Mouse (Mus musculus) cerebellum, adult 11-12 months (tissue): Measurements from ENCODE around the gene Tmc1.
A peak's percentile ranks its signal among the peaks of the same experiment; 100 is the strongest.

Experiments used
- DNase-seq: peaks from one replicate; pipeline ENCODE4 v3.0.0; 2022

Tmc1 gene

GRCm38 (mm10) chr19:20953874-20954273, at the start of gene Tmc1:
Gene Tmc1 (minus strand): TSS chr19:20954202.
- DNase-seq = no peak

DNA sequence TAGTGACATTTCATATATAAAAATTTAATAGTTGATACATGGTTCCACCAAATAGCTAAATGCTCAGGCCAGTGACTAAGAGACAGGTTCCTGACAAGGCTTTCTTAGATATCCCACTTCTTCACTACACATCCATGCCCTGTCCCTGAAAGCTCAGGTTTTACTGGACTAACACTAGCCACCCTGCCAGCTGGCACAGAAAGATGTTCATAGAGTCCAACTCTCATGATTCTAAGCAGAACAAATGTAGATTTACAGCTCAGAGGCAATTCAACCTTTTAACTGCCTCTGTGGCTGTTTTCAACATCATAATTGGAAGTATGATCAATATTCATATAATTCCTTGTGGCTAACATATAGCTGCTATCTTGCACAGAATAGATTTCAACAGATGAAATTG, 47.5 kb upstream of the Tmc1 start:
- no peak for DNase-seq

GRCm38 (mm10) chr19:20979244-20979643, 25.2 kb upstream of the Tmc1 start:
- DNase-seq = no peak

DNA sequence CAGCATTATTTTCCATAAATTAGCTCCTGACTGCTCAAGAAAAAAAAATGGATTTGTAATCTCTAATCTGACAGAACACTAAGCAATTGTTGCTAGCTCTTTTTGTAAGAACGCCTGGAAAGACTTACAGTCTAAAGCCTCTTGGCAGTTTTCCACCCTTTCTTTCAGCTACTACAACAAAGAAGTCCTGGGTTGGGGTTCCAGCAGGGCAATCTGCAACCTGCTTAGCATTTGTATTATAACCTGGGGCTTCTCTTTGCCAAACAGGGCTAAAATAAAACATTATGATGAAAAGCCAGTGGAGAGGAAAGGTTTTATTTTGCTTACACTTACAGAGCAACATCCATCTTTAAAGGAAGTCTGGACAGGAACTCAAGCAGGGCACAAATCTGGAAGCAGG, 24.1 kb upstream of the Tmc1 start:
- no peak for DNase-seq

GRCm38 (mm10) chr19:20971926-20972325, 17.9 kb upstream of the Tmc1 start:
- no peak for DNase-seq

DNA sequence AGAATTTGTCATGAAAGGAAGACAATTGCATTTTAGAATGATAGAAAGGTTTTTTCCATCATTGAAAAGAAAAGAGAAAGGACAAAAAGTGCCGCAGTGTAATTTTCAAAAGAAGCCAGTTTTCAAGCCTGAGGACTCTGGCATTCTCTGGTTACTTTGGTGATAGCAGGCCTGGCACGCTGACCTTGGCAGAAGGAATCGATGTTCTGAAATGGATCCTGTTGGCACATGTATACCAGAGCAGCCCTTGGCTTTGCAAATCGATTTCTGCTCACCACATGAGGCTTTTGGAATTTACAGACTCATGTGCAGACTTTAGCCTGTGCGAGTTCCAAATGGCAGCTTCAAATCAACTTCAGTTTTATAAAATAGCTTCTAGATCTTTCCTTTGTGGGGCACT, 813 bp upstream of the Tmc1 start:
- DNase-seq = peak; percentile 2

DNA sequence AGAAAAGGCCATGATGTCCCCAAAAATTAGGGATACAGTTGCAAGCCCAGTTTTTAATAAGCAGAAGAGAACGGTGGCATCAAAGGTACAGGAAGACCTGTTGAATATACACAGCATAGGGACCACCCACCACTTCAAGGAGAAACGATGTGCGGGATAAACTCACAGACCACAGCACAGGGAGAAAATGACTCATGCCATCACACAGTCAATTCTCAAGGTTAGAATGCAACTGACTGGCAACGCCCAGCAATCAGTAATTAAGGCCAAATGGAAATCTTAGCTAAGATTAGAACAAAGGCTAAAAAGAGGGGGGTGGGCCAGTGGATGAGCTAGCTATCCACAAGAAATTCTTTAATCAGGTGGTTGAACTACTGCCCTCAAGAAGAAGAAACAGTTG, 9.6 kb downstream of the Tmc1 start:
- DNase-seq = no peak

DNA sequence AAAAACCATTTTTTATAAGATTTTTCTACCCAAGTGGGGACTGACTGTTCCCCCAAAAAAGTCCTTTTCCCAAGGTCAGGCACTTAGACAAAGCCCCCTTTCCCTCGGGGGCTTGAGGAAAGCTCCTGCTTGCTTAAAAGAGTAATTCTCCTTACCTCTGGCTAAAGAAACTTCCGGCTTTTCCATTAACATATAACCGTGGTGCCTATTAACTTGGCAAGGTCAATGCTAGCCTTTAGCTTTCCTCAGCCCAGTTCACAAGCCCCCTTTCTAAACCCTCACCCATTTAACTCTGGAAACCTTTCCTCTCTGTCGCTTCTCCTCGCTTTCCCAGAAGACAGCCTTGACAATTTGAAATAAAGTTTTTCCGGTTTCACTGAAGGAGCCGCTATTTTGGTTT, 29.7 kb downstream of the Tmc1 start:
- DNase-seq = no peak

DNA sequence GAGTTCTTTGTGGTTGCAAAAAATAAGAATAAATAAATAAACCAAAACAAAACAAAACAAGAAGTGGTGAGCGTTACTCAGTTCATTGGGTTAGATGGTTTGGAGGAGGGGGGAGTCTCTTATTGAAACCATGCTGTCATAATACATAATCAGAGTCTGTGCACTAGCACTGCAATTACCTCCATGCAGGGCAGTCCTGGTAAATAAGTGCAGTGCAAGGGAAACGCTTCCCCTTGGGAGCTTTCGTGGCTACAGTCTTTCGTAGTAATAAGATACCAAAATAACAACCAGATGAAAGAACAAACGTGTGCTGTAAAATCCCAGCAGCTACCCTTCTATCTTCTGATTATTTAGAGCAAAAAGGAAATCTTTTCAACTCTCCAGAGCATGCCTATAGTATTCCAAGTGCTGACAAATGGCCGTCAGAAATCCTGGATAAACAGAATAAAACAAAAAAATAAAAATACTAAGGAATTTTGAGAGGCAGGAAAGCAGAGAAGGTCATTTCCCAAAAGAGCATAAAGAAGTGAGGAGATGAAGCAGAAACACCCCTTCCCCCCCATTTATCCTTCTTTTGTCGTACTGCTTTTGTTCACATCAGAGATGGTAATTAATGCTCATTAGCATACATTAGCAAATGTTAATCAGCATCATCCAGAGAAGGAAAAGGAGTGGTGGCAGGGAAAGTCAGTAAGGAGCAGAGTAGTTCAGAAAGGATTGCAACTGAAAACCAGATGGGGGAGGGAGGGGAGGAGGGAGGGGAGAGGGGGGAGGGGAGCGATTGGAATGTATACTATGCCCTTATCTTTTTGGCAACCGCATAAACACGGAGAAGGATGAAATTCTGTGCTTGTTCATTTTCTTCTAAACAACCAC, 30.4 kb downstream of the Tmc1 start:
- DNase-seq = no peak

- no peak for DNase-seq
Measured at GRCm38 (mm10) chr19:20918241-20918640, 35.8 kb downstream of the Tmc1 start.

DNA sequence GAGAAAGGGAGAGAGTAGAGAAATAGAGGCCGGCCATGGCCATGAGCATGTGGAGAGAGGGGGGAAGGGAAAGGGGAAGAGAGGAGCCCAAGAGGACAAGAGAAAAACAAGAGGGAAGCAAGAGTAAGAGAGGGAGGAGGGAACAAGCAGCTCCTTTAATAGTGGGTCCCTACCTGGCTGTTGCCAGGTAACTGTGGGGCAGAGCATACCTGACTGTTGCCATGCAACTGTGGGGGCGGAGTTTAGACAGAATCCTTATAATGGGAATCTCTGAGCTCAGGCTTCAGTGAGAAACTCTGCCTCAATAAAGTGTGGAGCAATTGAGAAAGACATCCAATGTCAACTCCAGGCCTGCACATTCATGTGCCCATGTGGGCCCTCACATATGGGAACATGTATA, 38.9 kb downstream of the Tmc1 start:
- DNase-seq = no peak

GRCm38 (mm10) chr19:20910356-20910755, 43.6 kb downstream of the Tmc1 start:
- no peak for DNase-seq

DNA sequence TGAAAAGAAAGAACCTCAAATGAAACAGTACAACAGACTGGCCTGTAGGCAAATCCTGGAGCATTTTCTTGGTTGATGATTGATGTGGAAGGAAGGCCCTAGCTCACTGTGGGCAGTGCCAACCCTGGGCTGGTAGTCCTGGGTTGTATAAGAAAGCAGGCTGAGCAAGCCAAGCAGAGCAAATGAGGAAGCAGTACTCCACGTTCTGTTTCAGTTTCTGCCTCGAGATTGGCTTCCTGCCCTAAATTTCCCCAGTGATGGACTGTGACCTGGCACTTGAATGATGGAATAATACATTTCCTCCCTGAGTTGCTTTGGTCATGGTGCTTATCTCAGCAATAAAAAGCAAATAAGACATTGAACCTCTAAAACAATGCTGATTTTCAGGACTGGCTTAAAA, 72.8 kb downstream of the Tmc1 start:
- DNase-seq = no peak

DNA sequence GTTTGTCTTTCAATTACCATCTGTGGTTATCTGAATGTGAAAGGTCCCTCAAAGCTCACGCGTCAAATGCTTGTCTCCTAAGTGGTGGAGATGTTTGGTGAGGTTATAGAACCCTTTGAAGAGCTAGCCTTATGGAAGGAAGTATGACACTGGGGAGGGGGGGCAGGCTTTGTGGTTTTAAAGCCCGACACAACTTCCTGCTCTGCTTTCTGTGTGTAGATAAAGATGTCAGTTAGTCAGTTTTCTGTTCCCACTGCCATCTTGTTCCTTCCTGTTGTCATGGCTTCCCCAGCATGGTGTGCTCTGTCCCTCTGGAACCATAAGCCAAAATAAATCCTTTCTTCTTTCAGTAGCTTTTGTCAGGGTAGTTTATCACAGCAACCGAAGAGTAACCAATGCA, 78.1 kb downstream of the Tmc1 start:
- no peak for DNase-seq

DNA sequence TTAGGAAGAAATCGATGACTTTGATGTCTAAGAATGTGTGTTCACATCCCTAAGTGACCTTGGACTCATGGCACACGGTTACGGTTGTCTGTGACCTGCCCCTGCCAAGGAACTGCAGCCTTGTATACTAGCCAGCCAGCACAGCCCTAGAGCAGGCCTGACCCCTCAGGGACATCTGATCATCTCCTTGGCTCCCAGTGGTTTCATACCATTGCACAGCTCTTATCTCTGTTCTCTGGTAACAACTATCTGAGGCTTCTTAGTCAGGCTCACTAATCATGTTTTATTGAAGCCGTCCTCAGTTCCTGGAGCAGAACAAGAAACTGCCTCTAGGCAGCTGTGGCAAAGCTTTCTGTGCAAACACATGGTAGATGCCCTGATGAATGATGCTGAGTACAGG, 92.2 kb downstream of the Tmc1 start:
- no peak for DNase-seq

GRCm38 (mm10) chr19:20860270-20860669, 93.7 kb downstream of the Tmc1 start:
- DNase-seq = no peak

DNA sequence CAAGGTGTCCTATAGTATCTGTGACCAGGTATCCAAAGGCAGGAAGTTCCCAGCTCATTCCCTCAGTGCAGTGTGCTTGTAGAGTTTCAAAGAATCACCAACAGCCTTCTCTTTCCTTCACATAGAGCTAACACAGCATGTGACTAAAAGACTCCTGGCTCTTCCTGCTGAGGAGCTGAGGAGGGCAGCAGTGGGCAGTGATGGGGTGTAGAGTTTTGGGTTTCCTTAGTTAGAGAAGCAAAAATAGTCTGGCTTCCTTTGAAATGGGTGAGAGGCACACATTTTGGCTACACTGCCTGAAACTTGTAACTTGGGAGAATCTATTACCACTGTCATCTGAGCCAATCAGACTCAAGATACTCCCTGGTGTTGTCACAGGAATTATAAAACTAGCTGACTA, 96.2 kb downstream of the Tmc1 start:
- no peak for DNase-seq

DNA sequence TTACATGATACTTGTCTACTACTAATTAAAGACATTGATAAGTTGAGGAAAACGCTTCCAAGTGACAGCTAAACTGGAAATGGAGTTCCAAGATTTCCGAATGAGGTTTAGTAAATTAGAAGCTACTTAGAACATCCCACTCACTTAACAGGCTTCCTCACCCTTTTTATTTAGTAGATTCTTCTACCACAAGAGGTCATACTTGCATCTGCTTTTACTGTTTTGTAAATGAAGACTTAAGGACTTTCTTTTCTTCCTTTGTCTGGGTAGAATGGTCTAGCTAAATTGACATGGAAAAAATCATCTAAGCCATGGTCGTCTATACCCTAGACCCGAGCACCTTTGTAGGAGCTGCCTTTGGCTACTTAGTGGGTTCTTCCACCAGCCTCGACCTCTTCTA, 105.1 kb downstream of the Tmc1 start:
- no peak for DNase-seq

- DNase-seq = no peak
Measured at GRCm38 (mm10) chr19:20847476-20848073, 106.4 kb downstream of the Tmc1 start.

- no peak for DNase-seq
Measured at GRCm38 (mm10) chr19:20837422-20837821, 116.6 kb downstream of the Tmc1 start.

- no peak for DNase-seq
Measured at GRCm38 (mm10) chr19:20836055-20836845, 117.8 kb downstream of the Tmc1 start.

DNA sequence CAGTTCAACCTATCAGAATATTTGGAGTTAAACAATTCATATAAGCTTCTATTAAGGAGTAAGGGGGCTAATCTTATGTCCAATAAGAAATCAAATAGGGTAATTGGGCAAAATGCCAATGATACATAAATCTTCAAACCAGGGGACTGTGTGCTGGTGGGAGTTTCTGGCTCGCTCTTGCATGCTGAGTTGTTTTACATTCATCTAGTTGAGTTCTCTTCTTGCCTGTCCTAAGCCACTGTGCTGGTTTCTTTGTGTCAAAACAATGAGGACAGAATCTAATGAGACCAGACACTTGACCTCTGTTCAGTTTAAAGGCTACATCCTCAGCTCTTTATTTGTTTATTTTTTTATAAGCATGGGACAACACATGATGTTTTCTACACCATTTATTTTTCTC, 119.1 kb downstream of the Tmc1 start:
- no peak for DNase-seq

GRCm38 (mm10) chr19:20799460-20799859, 154.5 kb downstream of the Tmc1 start:
- no peak for DNase-seq

DNA sequence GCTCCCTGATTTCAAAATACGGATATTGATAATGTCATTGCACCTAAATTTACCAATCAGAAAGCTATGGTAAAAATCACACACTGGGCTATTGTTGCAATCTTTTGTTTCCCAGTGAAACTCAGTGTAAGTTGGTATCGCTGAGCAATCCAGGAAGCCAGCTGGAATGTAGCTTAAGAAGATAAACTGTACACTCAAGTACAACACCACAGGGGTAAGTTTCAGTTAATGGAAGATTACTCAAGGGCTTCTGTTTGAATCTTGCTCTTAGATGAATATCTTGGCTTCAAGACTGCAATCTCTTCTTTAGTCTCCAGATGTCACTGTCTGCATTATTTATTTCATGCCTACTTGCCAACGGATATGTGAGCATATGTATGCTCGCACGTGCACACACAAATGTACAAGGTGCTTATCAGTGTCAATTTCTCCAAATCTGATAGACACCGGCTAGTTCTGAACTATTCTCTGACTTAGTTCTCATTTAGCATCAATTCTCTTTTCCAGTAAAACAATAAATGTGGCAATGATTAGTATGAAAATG, 156.4 kb downstream of the Tmc1 start:
- no peak for DNase-seq
